Mouse (Mus musculus) forebrain, embryonic 16.5 days (tissue): ENCODE measurements around the gene Dusp22. TPM values are rescaled to one million over a fixed set of nuclear protein-coding genes. Genes with fewer than 3 reads are reported as not detected.

Experiments
- ATAC-seq: fragments of 200-750 bp; cut with Nextera tagmentation; 2 replicates; pipeline ENCODE4 v1.8.0; 2017; ENCODE audit warnings: mild to moderate bottlenecking, moderate library complexity
- H3K27ac ChIP-seq: fragments of 300-500 bp; sonication (generic); 2 replicates; pipeline ENCODE4 v1.5.1; 2014; ENCODE audit warnings: low read length, control low read depth
- H3K27me3 ChIP-seq: fragments of 300-500 bp; sonication (generic); replicated peaks from 2 replicates; pipeline ENCODE4 v1.6.1; 2014; ENCODE audit warnings: low read length; ENCODE audit not compliant: control insufficient read depth, insufficient read depth
- H3K36me3 ChIP-seq: fragments of 300-500 bp; sonication (generic); 2 replicates; pipeline ENCODE4 v1.6.1; 2014; ENCODE audit not compliant: control insufficient read depth, insufficient read depth
- H3K4me1 ChIP-seq: fragments of 300-500 bp; sonication (generic); replicated peaks from 2 replicates; pipeline ENCODE4 v1.6.1; 2014; ENCODE audit warnings: low read length; ENCODE audit not compliant: control insufficient read depth, insufficient read depth
- H3K4me2 ChIP-seq: fragments of 300-500 bp; sonication (generic); 2 replicates; pipeline ENCODE4 v1.6.1; 2014; ENCODE audit warnings: mild to moderate bottlenecking, low read length, control low read depth
- H3K4me3 ChIP-seq: fragments of 300-500 bp; sonication (generic); replicated peaks from 2 replicates; pipeline ENCODE4 v1.5.1; 2014; ENCODE audit warnings: mild to moderate bottlenecking, low read length, control low read depth
- H3K9ac ChIP-seq: fragments of 300-500 bp; sonication (generic); replicated peaks from 2 replicates; pipeline ENCODE4 v1.6.1; 2014; ENCODE audit warnings: low read depth, low read length, control low read depth
- H3K9me3 ChIP-seq: fragments of 300-500 bp; sonication (generic); 2 replicates; pipeline ENCODE4 v1.6.1; 2016; ENCODE audit warnings: low read length; ENCODE audit not compliant: control insufficient read depth
- WGBS: fragments of 180-500 bp; shearing (Covaris S2); extraction: QIAGEN DNeasy Blood & Tissue Kit; methylation state at CpG from one replicate; pipeline ENCODE4 v1.1.7; 2014; 5-methylcytosine and 5-hydroxymethylcytosine counted together
- polyA plus RNA-seq: library from polyadenylated mRNA; unstranded; fragments of >200 nt; fragmentation: Nextera tagmentation; extraction: Ambion mirVana; gene quantifications from 2 replicates; pipeline ENCODE4 v1.2.1, GENCODE M21; 2015

Gene Dusp22
- polyA plus RNA-seq, 1 experiment from 2014 or later = 15.9 TPM

GRCm38 (mm10) chr13:30711066-30711465, 51.3 kb downstream of the Dusp22 start:
- no peak for ATAC-seq
- Histone ChIP-seq H3K9ac (no peak overlapping the region), H3K27ac (no peak overlapping the region), H3K27me3 (no peaks in the 10 kb centered on the region), H3K4me3 (no peak overlapping the region), H3K4me1 (no peaks in the 10 kb centered on the region), H3K4me2 (no peak overlapping the region), H3K36me3 (no peaks in the 10 kb centered on the region), H3K9me3 (no peaks in the 10 kb centered on the region)
- WGBS = 82% methylated on average over 2 of the region's 2 CpGs

- Histone ChIP-seq H3K27ac (no peak overlapping the region), H3K4me2 (no peak overlapping the region), H3K4me3 (no peak overlapping the region), H3K36me3 (no peaks in the 10 kb centered on the region), H3K9me3 (no peaks in the 10 kb centered on the region), H3K4me1 (no peaks in the 10 kb centered on the region), H3K27me3 (no peaks in the 10 kb centered on the region), H3K9ac (no peak overlapping the region)
- 99% methylated on average over 3 of the region's 3 CpGs for WGBS
- ATAC-seq = no peak
Observed at GRCm38 (mm10) chr13:30711711-30712110, 51.9 kb downstream of the Dusp22 start.

- H3K4me2 ChIP-seq = no peak overlapping the region
- H3K9me3 ChIP-seq = no peaks in the 10 kb centered on the region
- 79% methylated on average over 6 of the region's 6 CpGs for WGBS
- no peak overlapping the region for H3K9ac ChIP-seq
- H3K27me3 ChIP-seq = no peaks in the 10 kb centered on the region
- H3K4me3 ChIP-seq = no peak overlapping the region
- H3K36me3 ChIP-seq = no peaks in the 10 kb centered on the region
- no peak overlapping the region for H3K27ac ChIP-seq
- no peak for ATAC-seq
- no peaks in the 10 kb centered on the region for H3K4me1 ChIP-seq
Observed at GRCm38 (mm10) chr13:30712280-30712679, 52.5 kb downstream of the Dusp22 start.

- no peaks in the 10 kb centered on the region for H3K4me1 ChIP-seq
- 87% methylated on average over 3 of the region's 3 CpGs for WGBS
- no peaks in the 10 kb centered on the region for H3K36me3 ChIP-seq
- no peak overlapping the region for H3K4me2 ChIP-seq
- H3K27me3 ChIP-seq = no peaks in the 10 kb centered on the region
- no peak for ATAC-seq
- no peak overlapping the region for H3K9ac ChIP-seq
- no peak overlapping the region for H3K4me3 ChIP-seq
- H3K27ac ChIP-seq = no peak overlapping the region
- no peaks in the 10 kb centered on the region for H3K9me3 ChIP-seq
Observed at GRCm38 (mm10) chr13:30713621-30714020, 53.8 kb downstream of the Dusp22 start.

- no peaks in the 10 kb centered on the region for H3K36me3 ChIP-seq
- H3K4me2 ChIP-seq = no peak overlapping the region
- ATAC-seq = no peak
- no peaks in the 10 kb centered on the region for H3K27me3 ChIP-seq
- no peaks in the 10 kb centered on the region for H3K4me1 ChIP-seq
- 91% methylated on average over 6 of the region's 6 CpGs for WGBS
- no peak overlapping the region for H3K4me3 ChIP-seq
- H3K9ac ChIP-seq = no peak overlapping the region
- H3K9me3 ChIP-seq = no peaks in the 10 kb centered on the region
- H3K27ac ChIP-seq = no peak overlapping the region
Observed at GRCm38 (mm10) chr13:30714552-30714951, 54.8 kb downstream of the Dusp22 start.

- Histone ChIP-seq H3K27ac (no peak overlapping the region), H3K9ac (no peak overlapping the region), H3K9me3 (no peaks in the 10 kb centered on the region), H3K36me3 (no peaks in the 10 kb centered on the region), H3K4me2 (no peak overlapping the region), H3K27me3 (no peaks in the 10 kb centered on the region), H3K4me1 (no peaks in the 10 kb centered on the region), H3K4me3 (no peak overlapping the region)
- 91% methylated on average over 7 of the region's 7 CpGs for WGBS
- ATAC-seq = no peak
Observed at GRCm38 (mm10) chr13:30715060-30715459, 55.3 kb downstream of the Dusp22 start.

- H3K4me3 ChIP-seq = no peak overlapping the region
- no peaks in the 10 kb centered on the region for H3K4me1 ChIP-seq
- H3K27ac ChIP-seq = no peak overlapping the region
- H3K9ac ChIP-seq = no peak overlapping the region
- no peak for ATAC-seq
- no peak overlapping the region for H3K4me2 ChIP-seq
- 89% methylated on average over 4 of the region's 4 CpGs for WGBS
- no peaks in the 10 kb centered on the region for H3K36me3 ChIP-seq
- H3K9me3 ChIP-seq = no peaks in the 10 kb centered on the region
- H3K27me3 ChIP-seq = no peaks in the 10 kb centered on the region
Observed at GRCm38 (mm10) chr13:30715573-30715972, 55.8 kb downstream of the Dusp22 start.

GRCm38 (mm10) chr13:30716611-30717010, 56.8 kb downstream of the Dusp22 start:
- Histone ChIP-seq H3K9me3 (no peaks in the 10 kb centered on the region), H3K27ac (no peak overlapping the region), H3K4me1 (no peaks in the 10 kb centered on the region), H3K36me3 (no peaks in the 10 kb centered on the region), H3K4me2 (no peak overlapping the region), H3K27me3 (no peaks in the 10 kb centered on the region), H3K9ac (no peak overlapping the region), H3K4me3 (no peak overlapping the region)
- no peak for ATAC-seq
- 72% methylated on average over 5 of the region's 5 CpGs for WGBS

- WGBS = 28% methylated on average over 7 of the region's 7 CpGs
- no peak for ATAC-seq
- no peak overlapping the region for H3K4me2 ChIP-seq
Observed at GRCm38 (mm10) chr13:30722601-30723000, 62.8 kb downstream of the Dusp22 start.

GRCm38 (mm10) chr13:30723258-30723657, 63.5 kb downstream of the Dusp22 start:
- 67% methylated on average over 5 of the region's 5 CpGs for WGBS
- Histone ChIP-seq H3K4me2 (no peak overlapping the region), H3K27me3 (no peaks in the 10 kb centered on the region), H3K4me3 (no peak overlapping the region), H3K36me3 (no peaks in the 10 kb centered on the region), H3K4me1 (peaks cover 6% of the 10 kb centered on the region), H3K27ac (no peak overlapping the region), H3K9ac (no peak overlapping the region), H3K9me3 (no peaks in the 10 kb centered on the region)
- no peak for ATAC-seq

More at GRCm38 (mm10) chr13:30722601-30723000, 62.8 kb downstream of the Dusp22 start:
- no peaks in the 10 kb centered on the region for H3K9me3 ChIP-seq
- no peak overlapping the region for H3K9ac ChIP-seq
- no peaks in the 10 kb centered on the region for H3K27me3 ChIP-seq
- no peaks in the 10 kb centered on the region for H3K36me3 ChIP-seq
- H3K4me3 ChIP-seq = no peak overlapping the region
- peaks cover 6% of the 10 kb centered on the region for H3K4me1 ChIP-seq
- no peak overlapping the region for H3K27ac ChIP-seq
